Mouse (Mus musculus): ENCODE measurements around the gene Igf2bp2.

The Igf2bp2 gene

DNA sequence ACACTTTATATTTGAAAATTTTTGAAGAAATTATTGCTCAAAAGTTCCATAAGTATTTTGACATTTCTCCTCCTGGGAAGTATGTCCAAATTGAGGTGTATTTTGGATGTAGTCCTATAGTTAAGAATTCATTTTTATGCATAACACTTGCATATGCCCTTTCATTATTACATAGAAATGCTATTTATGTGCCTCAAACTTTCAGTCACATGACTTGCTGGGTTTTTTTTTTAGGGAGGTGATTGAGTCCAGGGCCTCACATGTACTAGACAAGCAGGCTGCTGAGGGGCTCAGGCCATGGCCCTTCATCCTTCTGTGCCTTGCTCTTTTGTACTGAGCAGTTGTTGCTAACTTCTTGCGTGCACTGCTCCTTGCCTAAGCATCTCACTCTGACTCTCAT is 123.1 kb downstream of the Igf2bp2 start:
- DNase-seq (ENCODE audit: low spot score) = no peak

DNA sequence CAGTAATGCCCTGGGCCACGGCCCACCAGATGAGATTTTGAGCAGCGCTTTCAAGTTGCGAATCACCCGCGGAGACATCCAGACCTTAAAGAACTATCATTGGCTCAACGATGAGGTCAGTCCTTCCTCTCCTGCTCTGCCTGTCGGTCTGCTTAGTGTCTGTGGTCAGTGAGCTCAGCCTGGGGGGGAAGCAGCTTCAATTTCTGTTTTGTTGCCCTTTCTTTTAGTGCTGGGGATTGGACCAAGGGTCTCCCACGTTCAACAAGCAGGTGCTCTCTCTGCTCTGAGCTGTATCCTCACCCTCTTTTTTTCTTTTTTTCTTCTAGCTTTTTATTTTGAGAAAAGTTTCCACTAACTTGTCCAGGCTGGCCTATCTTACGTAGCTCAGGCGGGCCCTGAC is 124.5 kb downstream of the Igf2bp2 start:
- DNase-seq (ENCODE audit: low spot score) = no peak

DNA sequence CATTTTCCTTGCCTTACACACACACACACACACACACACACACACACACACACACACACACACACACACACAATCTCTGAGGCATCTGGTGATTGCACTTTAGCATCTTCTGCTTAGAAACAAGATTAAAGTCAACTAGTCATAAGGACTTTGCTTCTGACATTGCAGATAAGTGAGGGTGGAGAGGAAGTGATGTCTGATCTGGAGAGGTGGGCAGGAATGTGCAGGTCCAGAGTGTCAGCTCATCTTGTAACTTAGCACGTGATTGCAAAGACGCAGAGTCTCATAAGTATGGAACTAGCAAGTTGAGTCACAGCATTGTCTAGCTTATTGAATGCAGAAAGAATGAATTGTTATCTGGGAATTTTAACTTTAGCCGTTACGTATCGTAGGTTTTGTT is 135.6 kb downstream of the Igf2bp2 start:
- DNase-seq (ENCODE audit: low spot score) = no peak

DNA sequence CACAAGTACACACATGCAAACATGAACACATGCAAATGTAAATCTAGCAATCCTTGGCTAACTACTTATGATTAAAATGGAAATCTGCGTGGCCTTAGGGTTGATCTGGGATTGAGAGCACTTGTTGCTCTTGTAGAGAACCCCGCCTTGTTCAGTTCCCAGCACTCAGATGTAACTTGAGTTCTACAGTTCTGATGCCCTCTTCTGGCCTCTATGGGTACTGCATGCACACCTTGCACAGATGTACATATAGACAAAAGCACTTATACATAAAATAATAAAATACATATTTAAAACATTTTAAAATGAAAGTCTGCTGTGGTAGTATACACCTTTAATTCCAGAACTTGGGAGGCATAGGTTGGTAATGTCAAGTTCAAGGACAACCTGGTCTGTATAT is 141.0 kb downstream of the Igf2bp2 start:
- DNase-seq (ENCODE audit: low spot score) = no peak

DNA sequence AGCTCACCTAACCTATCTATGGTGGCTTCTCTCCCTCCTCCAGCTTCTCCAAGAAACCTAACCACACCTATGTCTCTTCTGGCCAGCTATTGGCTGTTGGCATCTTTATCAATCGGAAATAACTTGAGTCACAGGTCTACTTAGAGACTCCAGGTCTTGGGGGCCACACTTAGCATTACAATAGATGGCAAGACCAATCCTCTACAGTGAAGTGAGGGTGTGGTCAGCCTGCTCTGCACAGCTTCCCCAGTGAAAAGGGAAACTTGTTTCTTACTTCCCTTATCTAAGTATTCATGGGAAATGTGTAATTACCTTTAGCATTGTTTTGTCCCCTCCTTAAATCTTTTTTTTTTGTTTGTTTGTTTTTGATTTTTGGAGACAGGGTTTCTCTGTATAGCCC is 147.5 kb downstream of the Igf2bp2 start:
- no peak for DNase-seq (ENCODE audit: low spot score)

DNA sequence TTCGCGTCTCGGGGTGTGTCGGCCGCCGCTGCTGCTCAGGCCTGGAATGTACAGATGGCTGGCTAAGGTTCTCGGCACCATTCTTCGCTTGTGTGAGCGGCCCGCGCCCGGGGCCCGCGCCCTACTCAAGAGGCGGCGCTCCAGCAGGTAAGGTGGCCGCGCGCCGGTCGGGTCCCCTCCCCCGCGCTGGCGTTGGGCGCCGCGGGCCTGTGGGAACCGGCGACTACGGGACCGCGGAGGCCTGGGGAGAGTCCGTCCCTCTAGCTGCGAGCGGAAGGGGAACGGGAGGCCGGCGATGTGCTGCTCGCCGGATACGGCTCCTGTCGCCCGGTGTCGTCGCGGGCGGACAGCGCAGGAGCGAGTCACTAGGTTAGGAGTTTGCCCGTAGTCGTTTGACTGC is 153.5 kb downstream of the Igf2bp2 start:
- DNase-seq (ENCODE audit: low spot score) = peak; percentile 39

DNA sequence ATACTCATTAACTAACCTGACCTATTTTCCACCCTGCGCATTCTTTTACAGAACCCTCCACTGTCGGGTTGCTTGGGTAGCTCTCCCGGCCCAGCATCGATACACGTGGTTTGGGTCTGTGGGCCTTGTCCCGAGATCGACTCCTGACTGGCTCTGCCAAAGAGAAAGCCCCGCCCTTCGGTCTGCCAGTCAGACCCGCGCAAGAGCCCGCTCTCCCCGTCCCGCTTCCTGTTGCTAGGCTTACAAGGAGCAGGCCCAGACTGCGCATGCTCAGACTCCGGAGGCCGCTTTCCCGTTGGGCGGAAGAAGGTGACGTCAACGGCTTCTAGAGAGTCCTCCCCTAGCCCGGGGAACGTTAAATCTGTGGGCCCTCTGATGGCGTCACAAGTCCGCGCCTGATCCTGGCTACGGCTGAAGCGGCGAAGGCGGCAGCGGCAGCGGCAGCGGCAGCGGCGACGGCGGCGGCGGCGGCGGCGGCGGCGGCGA is 154.0 kb downstream of the Igf2bp2 start, which contains the start of gene Senp2:
Senp2 (plus strand) TSS at position 386 of the 486 bp plus-strand sequence.
- DNase-seq (ENCODE audit: low spot score) = peak; percentile 100

Data from lung, postnatal 25 days (tissue).